Mouse (Mus musculus) lung, embryonic 14.5 days (tissue): ENCODE measurements at regions not wholly inside any gene's neighbourhood (a gene's known extent, or its start where the extent isn't known, plus 50 kb on each side); places are given as distances from the start of the nearest gene placed in this dataset.
A peak's percentile ranks its signal among the peaks of the same experiment; 100 is the strongest.

Source experiments
- ATAC-seq: fragments of 200-750 bp; cut with Nextera tagmentation; 2 replicates; pipeline ENCODE4 v1.8.0; 2017; ENCODE audit warnings: mild to moderate bottlenecking, moderate TSS enrichment, moderate library complexity; ENCODE audit not compliant: insufficient read depth
- DNase-seq: peaks from one replicate; pipeline ENCODE4 v3.0.0-alpha.2; 2015
- H3K27ac ChIP-seq: fragments of 300-500 bp; sonication (generic); 2 replicates; pipeline ENCODE4 v1.5.1; 2014; ENCODE audit warnings: low read depth, mild to moderate bottlenecking, moderate library complexity
- H3K27me3 ChIP-seq: fragments of 300-500 bp; sonication (generic); 2 replicates; pipeline ENCODE4 v1.6.1; 2014; ENCODE audit warnings: low read length, control low read depth; ENCODE audit not compliant: insufficient read depth
- H3K36me3 ChIP-seq: fragments of 300-500 bp; sonication (generic); 2 replicates; pipeline ENCODE4 v1.6.1; 2014; ENCODE audit warnings: control low read depth; ENCODE audit not compliant: insufficient read depth
- H3K4me1 ChIP-seq: fragments of 300-500 bp; sonication (generic); 2 replicates; pipeline ENCODE4 v1.6.1; 2014; ENCODE audit warnings: antibody characterized with exemption, control low read depth; ENCODE audit not compliant: insufficient read depth
- H3K4me2 ChIP-seq: fragments of 300-500 bp; sonication (generic); 2 replicates; pipeline ENCODE4 v1.6.1; 2014; ENCODE audit warnings: mild to moderate bottlenecking
- H3K4me3 ChIP-seq: fragments of 300-500 bp; sonication (generic); 2 replicates; pipeline ENCODE4 v1.5.1; 2014; ENCODE audit warnings: low read depth, low read length
- H3K9ac ChIP-seq: fragments of 300-500 bp; sonication (generic); 2 replicates; pipeline ENCODE4 v1.6.1; 2014
- H3K9me3 ChIP-seq: fragments of 300-500 bp; sonication (generic); 2 replicates; pipeline ENCODE4 v1.6.1; 2016; ENCODE audit warnings: low read depth, low read length, control low read depth
- CTCF ChIP-seq: IDR thresholded peaks from 2 replicates; pipeline ENCODE4 v1.5.1; 2016; ENCODE audit warnings: antibody characterized with exemption, low read depth
- WGBS: fragments of 180-500 bp; shearing (Covaris S2); extraction: QIAGEN DNeasy Blood & Tissue Kit; methylation state at CpG from one replicate; pipeline ENCODE4 v1.1.7; 2014; 5-methylcytosine and 5-hydroxymethylcytosine counted together

DNA sequence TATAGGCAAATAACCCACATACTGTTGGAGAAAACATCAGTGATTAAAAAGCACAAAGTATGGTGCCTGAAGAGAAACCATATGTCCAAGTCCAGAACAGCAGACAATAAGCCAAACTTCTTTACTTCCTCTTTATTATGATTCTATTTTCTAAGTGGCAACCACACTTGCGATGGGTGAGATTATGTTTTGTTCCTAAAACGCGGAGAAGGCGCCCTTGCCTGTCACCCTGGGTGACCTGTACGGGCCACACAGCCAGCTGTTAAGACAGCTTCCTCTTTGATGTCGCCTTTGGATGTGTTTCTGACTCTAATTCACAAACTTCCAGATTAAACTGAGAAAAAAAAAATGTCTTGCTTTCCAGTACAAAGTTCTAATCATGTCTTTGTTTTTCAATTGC lies 83.9 kb upstream of the Sgip1 start:
- no peak overlapping the region for H3K27ac ChIP-seq
- ATAC-seq = no peak
- H3K4me1 ChIP-seq = no peaks in the 10 kb centered on the region
- no peak overlapping the region for H3K4me3 ChIP-seq
- no peaks in the 10 kb centered on the region for H3K36me3 ChIP-seq
- WGBS = 32% methylated on average over 6 of the region's 6 CpGs
- H3K9ac ChIP-seq = no peak overlapping the region
- H3K9me3 ChIP-seq = no peaks in the 10 kb centered on the region
- H3K27me3 ChIP-seq = no peaks in the 10 kb centered on the region
- no peak for DNase-seq
- TF ChIP-seq CTCF = no peak
- no peak overlapping the region for H3K4me2 ChIP-seq

DNA sequence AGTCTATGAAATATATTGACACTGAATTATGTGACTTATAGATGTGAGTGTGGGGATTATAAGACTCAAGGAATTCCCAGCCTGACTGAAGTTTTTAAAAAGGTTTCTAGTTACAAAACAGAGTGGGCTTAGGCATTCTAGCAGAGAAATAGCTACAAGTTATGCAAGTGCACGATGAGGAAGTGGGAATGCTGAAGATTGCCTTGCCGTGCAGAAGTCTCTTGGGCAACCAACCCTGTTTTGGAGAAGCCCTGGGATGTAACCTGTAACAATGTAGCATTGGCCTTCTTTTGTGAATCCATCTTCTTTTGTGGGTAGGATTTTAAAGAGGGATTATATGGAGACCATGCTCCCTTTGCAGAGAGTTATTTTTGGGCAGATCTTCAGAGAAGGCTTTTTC lies 82.5 kb upstream of the Sgip1 start:
- no peak overlapping the region for H3K4me3 ChIP-seq
- H3K9ac ChIP-seq = no peak overlapping the region
- DNase-seq = no peak

DNA sequence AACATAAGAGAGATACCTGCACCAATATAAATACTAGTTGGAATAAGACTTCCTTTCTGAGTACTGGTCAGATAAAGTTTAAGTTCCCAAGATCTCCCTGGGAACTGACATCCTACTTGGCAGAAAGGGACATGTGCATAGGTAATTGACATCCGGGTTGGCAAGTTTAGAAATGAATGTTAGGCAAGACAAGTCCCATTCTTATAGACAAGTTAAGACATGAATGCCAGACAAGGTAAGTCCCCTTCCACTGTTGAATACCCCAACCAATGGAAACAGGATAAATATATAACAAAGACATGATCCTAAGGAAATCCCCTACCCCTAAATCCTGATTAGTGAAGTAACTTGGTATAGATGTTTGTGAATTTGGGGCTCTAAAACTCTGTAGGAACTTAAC lies 77.5 kb upstream of the Sgip1 start:
- no peak for TF ChIP-seq CTCF
- WGBS = 93% methylated on average over 1 of the region's 1 CpGs
- Histone ChIP-seq H3K4me1 (no peaks in the 10 kb centered on the region), H3K4me3 (no peak overlapping the region), H3K4me2 (no peak overlapping the region), H3K36me3 (no peaks in the 10 kb centered on the region), H3K27ac (no peak overlapping the region), H3K27me3 (no peaks in the 10 kb centered on the region), H3K9ac (no peak overlapping the region), H3K9me3 (no peaks in the 10 kb centered on the region)
- DNase-seq = no peak
- ATAC-seq = no peak

More for the DNA sequence above, 82.5 kb upstream of the Sgip1 start:
- WGBS = 71% methylated on average over 2 of the region's 2 CpGs
- no peaks in the 10 kb centered on the region for H3K4me1 ChIP-seq
- no peaks in the 10 kb centered on the region for H3K9me3 ChIP-seq
- no peaks in the 10 kb centered on the region for H3K36me3 ChIP-seq
- no peak overlapping the region for H3K4me2 ChIP-seq
- H3K27ac ChIP-seq = no peak overlapping the region
- no peaks in the 10 kb centered on the region for H3K27me3 ChIP-seq
- no peak for ATAC-seq
- TF ChIP-seq CTCF = no peak

DNA sequence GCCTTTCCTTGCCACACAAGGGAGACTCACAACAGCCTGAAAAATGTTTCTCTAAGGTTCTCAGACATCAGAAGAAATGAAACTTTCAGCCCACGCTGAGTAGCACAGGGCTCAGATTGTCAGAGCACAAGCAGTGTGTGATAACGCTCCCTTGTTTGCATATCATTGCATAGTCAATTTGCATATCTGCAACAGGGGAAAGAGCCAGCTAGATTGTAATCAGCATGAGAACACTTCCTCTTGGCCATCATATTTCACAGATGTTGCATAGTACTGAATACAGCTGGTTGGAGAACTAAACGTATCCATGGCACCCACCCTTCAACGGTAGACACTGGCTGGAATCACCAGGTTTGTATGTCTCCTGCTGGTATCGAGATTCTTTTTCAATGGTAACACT lies 58.9 kb upstream of the Sgip1 start:
- no peaks in the 10 kb centered on the region for H3K36me3 ChIP-seq
- no peaks in the 10 kb centered on the region for H3K27me3 ChIP-seq
- no peaks in the 10 kb centered on the region for H3K9me3 ChIP-seq
- no peak overlapping the region for H3K4me3 ChIP-seq
- no peak for TF ChIP-seq CTCF
- H3K4me1 ChIP-seq = no peaks in the 10 kb centered on the region
- H3K4me2 ChIP-seq = no peak overlapping the region
- WGBS = 78% methylated on average over 5 of the region's 5 CpGs
- ATAC-seq = no peak
- no peak overlapping the region for H3K9ac ChIP-seq
- no peak overlapping the region for H3K27ac ChIP-seq
- no peak for DNase-seq

DNA sequence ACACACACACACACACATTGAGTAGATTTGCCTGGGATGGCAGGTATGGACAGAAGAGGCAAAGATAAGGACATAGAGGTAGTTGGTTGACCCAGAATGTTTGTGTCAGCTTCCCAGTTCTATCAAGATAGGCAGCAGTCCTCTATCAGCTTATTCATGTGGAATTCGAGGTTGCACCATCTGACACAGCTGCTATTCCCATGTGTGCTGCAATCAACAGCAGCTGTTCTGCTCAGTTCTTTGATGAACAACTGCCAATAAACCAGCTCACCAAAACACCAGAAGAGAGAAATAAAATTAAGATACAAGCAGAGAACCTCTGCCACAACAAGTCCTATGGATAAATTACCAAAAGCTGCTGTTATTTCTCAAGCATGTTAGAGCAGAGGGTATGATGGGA lies 56.1 kb upstream of the Sgip1 start:
- WGBS = 57% methylated on average over 1 of the region's 1 CpGs
- TF ChIP-seq CTCF = no peak

DNA sequence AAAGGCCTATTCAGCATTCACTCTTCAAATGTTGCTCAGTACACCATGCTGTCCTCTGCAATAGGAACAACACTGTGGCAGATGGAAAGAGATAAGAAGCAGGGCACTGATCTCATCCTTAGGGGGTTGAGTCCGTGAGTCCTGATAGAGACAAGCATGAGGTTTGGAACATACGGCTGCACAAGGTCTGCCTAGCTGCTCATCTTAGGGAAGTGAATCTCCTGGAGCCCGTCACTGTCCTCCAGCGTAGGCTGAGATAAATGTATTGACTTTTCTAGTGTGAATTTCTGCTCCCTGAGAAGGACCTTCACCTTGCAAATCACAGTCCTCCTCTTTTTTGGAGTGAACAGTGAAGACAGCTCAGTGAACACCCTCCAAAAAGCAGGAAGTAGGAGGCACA lies 52.7 kb upstream of the Sgip1 start:
- Histone ChIP-seq H3K9me3 (no peaks in the 10 kb centered on the region), H3K4me3 (no peak overlapping the region), H3K4me2 (no peak overlapping the region), H3K27ac (no peak overlapping the region), H3K9ac (no peak overlapping the region), H3K36me3 (no peaks in the 10 kb centered on the region), H3K27me3 (no peaks in the 10 kb centered on the region), H3K4me1 (no peaks in the 10 kb centered on the region)
- no peak for TF ChIP-seq CTCF
- ATAC-seq (no peak), DNase-seq (no peak)
- WGBS = 67% methylated on average over 4 of the region's 4 CpGs

More for the DNA sequence above, 56.1 kb upstream of the Sgip1 start:
- ATAC-seq (no peak), DNase-seq (peak; percentile 20)
- Histone ChIP-seq H3K9me3 (no peaks in the 10 kb centered on the region), H3K4me2 (no peak overlapping the region), H3K9ac (no peak overlapping the region), H3K27ac (no peak overlapping the region), H3K4me1 (no peaks in the 10 kb centered on the region), H3K27me3 (no peaks in the 10 kb centered on the region), H3K36me3 (no peaks in the 10 kb centered on the region), H3K4me3 (no peak overlapping the region)
